Mouse (Mus musculus) embryonic fibroblast, embryonic 13.5 days (primary cell): Measurements from ENCODE around the gene Erc2.

ENCODE experiments used
- CTCF ChIP-seq: IDR thresholded peaks from 2 replicates; pipeline ENCODE4 v1.5.1; 2011; ENCODE audit warnings: mild to moderate bottlenecking, control low read depth, low read length, moderate library complexity, borderline replicate concordance; ENCODE audit not compliant: insufficient read depth
- POLR2A ChIP-seq: IDR thresholded peaks from 2 replicates; pipeline ENCODE4 v1.6.1; 2011; ENCODE audit warnings: low read depth, mild to moderate bottlenecking, control low read depth, low read length, moderate library complexity

GRCm38 (mm10) chr14:28525566-28525965 lies 903.3 kb downstream of the Erc2 start:
- TF ChIP-seq CTCF (no peak), POLR2A (peak; percentile 16; the same call in 1 of the 2 replicates)
